Mouse (Mus musculus) gastrocnemius, postnatal 36 days (tissue): ENCODE results near the gene Thbs3. TPM values are rescaled to one million over a fixed set of nuclear protein-coding genes. Genes with fewer than 3 reads are reported as not detected.
A peak's percentile ranks its signal among the peaks of the same experiment; 100 is the strongest.

Source experiments
- DNase-seq, 2 experiments: peaks; one replicate each; pipeline ENCODE4 v3.0.0; 2022
- intact Hi-C: fragments of 180-260 bp; cut with DNase I; formaldehyde crosslinking; loops from one replicate; pipeline ENCODE4 v1.15.1; 2025
- microRNA-seq, 2 experiments: library from miRNA; unstranded; fragments of <30 nt; microRNA quantifications; one replicate each; pipeline ENCODE4 v1.2.0; 2021
- total RNA-seq, 2 experiments: library from RNA; stranded (reverse); gene quantifications; 2 replicates each; pipeline ENCODE4 v1.2.3; 2021

Gene Thbs3
- total RNA-seq, 2 experiments from 2014 or later: 6.9 to 8.0 TPM

- intact Hi-C loops: no loop called here
- DNase-seq: peak; percentile 85 to 88
Measured at GRCm38 (mm10) chr3:89246261-89247100, 31.5 kb downstream of the Thbs3 start, which contains the start of gene Trim46. TSS of gene Trim46 (minus strand) at chr3:89246309.

GRCm38 (mm10) chr3:89247466-89247865 lies 32.5 kb downstream of the Thbs3 start:
- intact Hi-C loops: no loop called here
- no peak for DNase-seq

- DNase-seq: peak; percentile 52 to 60
- intact Hi-C loops: no loop called here
Measured at GRCm38 (mm10) chr3:89250435-89251040, 35.6 kb downstream of the Thbs3 start.

GRCm38 (mm10) chr3:89251365-89251895 lies 36.5 kb downstream of the Thbs3 start:
- intact Hi-C loops: no loop called here
- DNase-seq: peak; percentile 46 to 57

GRCm38 (mm10) chr3:89254994-89255393 lies 40.0 kb downstream of the Thbs3 start:
- intact Hi-C loops: no loop called here
- no peak for DNase-seq

- intact Hi-C loops: no loop called here
Measured at GRCm38 (mm10) chr3:89256177-89256576, 41.2 kb downstream of the Thbs3 start.

GRCm38 (mm10) chr3:89259076-89259475 lies 44.1 kb downstream of the Thbs3 start, which contains the start of gene Dpm3:
TSS of gene Dpm3 (plus strand) at chr3:89259358.
- intact Hi-C loops: no loop called here
- no peak for DNase-seq

More at GRCm38 (mm10) chr3:89256177-89256576, 41.2 kb downstream of the Thbs3 start:
- no peak for DNase-seq

- DNase-seq: no peak
- intact Hi-C loops: no loop called here
Measured at GRCm38 (mm10) chr3:89260211-89260610, 45.2 kb downstream of the Thbs3 start.

- no peak for DNase-seq
Measured at GRCm38 (mm10) chr3:89262417-89262816, 47.4 kb downstream of the Thbs3 start.

GRCm38 (mm10) chr3:89266439-89266893 lies 51.5 kb downstream of the Thbs3 start:
- intact Hi-C loops: no loop called here
- peak; percentile 60 to 64 for DNase-seq

More at GRCm38 (mm10) chr3:89262417-89262816, 47.4 kb downstream of the Thbs3 start:
- intact Hi-C loops: no loop called here

GRCm38 (mm10) chr3:89268916-89269315 lies 53.9 kb downstream of the Thbs3 start:
- no peak for DNase-seq
- intact Hi-C loops: no loop called here

GRCm38 (mm10) chr3:89270051-89270755 lies 55.2 kb downstream of the Thbs3 start, which contains the start of gene Slc50a1:
TSS of gene Slc50a1 (minus strand) at chr3:89270570.
- peak; percentile 85 to 89 for DNase-seq
- intact Hi-C loops: no loop called here

- DNase-seq: no peak
Measured at GRCm38 (mm10) chr3:89270891-89271290, 55.9 kb downstream of the Thbs3 start.

GRCm38 (mm10) chr3:89271760-89272159 lies 56.8 kb downstream of the Thbs3 start:
- intact Hi-C loops: no loop called here
- DNase-seq: no peak

More at GRCm38 (mm10) chr3:89270891-89271290, 55.9 kb downstream of the Thbs3 start:
- intact Hi-C loops: no loop called here

- intact Hi-C loops: no loop called here
Measured at GRCm38 (mm10) chr3:89276061-89276460, 61.1 kb downstream of the Thbs3 start.

More at GRCm38 (mm10) chr3:89276061-89276460, 61.1 kb downstream of the Thbs3 start:
- no peak for DNase-seq

Small RNAs within 50 kb of the gene (microRNA-seq; reads per million reads assigned to microRNA genes)
- 2.2 to 31.5 reads per million in 2 experiments for gene Mir92b

Other genes starting within 250 kb of the Thbs3 start
- 10 to 100 TPM; 14.8 to 15.7 TPM for gene Rusc1, start 121.9 kb upstream of the Thbs3 start, total RNA-seq
- gene Gm43738, start 114.1 kb upstream of the Thbs3 start, total RNA-seq: not detected
- 10 to 100 TPM; 23.2 to 27.5 TPM for gene Fdps, start 113.2 kb upstream of the Thbs3 start, total RNA-seq
- not detected for gene Pklr, start 79.0 kb upstream of the Thbs3 start, total RNA-seq
- gene Hcn3, start 55.0 kb upstream of the Thbs3 start, total RNA-seq: under 1 TPM; 0.49 to 0.54 TPM
- gene Clk2, start 50.4 kb upstream of the Thbs3 start, total RNA-seq: 10 to 100 TPM; 15.0 to 16.5 TPM
- gene Scamp3, start 37.7 kb upstream of the Thbs3 start, total RNA-seq: 10 to 100 TPM; 33.8 to 36.0 TPM
- gene Fam189b, start 32.0 kb upstream of the Thbs3 start, total RNA-seq: 10 to 100 TPM; 16.1 to 17.5 TPM
- gene Gba, start 12.3 kb upstream of the Thbs3 start, total RNA-seq: 10 to 100 TPM; 18.2 to 18.6 TPM
- 10 to 100 TPM; 40.2 to 41.0 TPM for gene Mtx1, start 11.9 kb downstream of the Thbs3 start, total RNA-seq
- gene Muc1, start 13.9 kb downstream of the Thbs3 start, total RNA-seq: under 1 TPM; 0.20 TPM
- 10 to 100 TPM; 58.3 to 63.3 TPM for gene Krtcap2, start 30.8 kb downstream of the Thbs3 start, total RNA-seq
- under 1 TPM; 0.15 to 0.17 TPM for gene Trim46, start 31.1 kb downstream of the Thbs3 start, total RNA-seq
- gene Dpm3, start 44.2 kb downstream of the Thbs3 start, total RNA-seq: 10 to 100 TPM; 16.6 to 23.2 TPM
- 1 to 10 TPM; 8.3 to 9.1 TPM for gene Slc50a1, start 55.4 kb downstream of the Thbs3 start, total RNA-seq
- gene Efna1, start 66.0 kb downstream of the Thbs3 start, total RNA-seq: 10 to 100 TPM; 10.1 to 11.5 TPM
- gene Efna3, start 107.8 kb downstream of the Thbs3 start, total RNA-seq: not detected
- under 1 TPM in 1 of 2 experiments, not detected in 1; 0.15 TPM for gene Efna4, start 122.8 kb downstream of the Thbs3 start, total RNA-seq
- 10 to 100 TPM; 15.8 to 23.2 TPM for gene Adam15, start 134.8 kb downstream of the Thbs3 start, total RNA-seq
- not detected for gene Dcst2, start 146.8 kb downstream of the Thbs3 start, total RNA-seq
- not detected for gene Dcst1, start 150.1 kb downstream of the Thbs3 start, total RNA-seq
- 10 to 100 TPM; 23.4 to 24.5 TPM for gene Zbtb7b, start 179.6 kb downstream of the Thbs3 start, total RNA-seq
- gene Lenep, start 187.6 kb downstream of the Thbs3 start, total RNA-seq: under 1 TPM in 1 of 2 experiments, not detected in 1; 0.25 TPM
- gene Flad1, start 196.7 kb downstream of the Thbs3 start, total RNA-seq: 10 to 100 TPM; 36.7 to 43.6 TPM
- 1 to 10 TPM; 3.4 to 4.8 TPM for gene Cks1b, start 203.2 kb downstream of the Thbs3 start, total RNA-seq
- 10 to 100 TPM; 20.2 TPM for gene Shc1, start 203.3 kb downstream of the Thbs3 start, total RNA-seq
- gene Pygo2, start 215.0 kb downstream of the Thbs3 start, total RNA-seq: 10 to 100 TPM in 1 of 2 experiments, 1 to 10 TPM in 1; 8.4 to 11.2 TPM
- 100 to 1,000 TPM; 190 to 193 TPM for gene Pbxip1, start 221.5 kb downstream of the Thbs3 start, total RNA-seq
- 1 to 10 TPM; 6.3 to 6.6 TPM for gene Pmvk, start 239.4 kb downstream of the Thbs3 start, total RNA-seq